Mouse (Mus musculus) liver, embryonic 14.5 days (tissue): Measurements from ENCODE around the gene Gpr82. TPM values are rescaled to one million over a fixed set of nuclear protein-coding genes. Genes with fewer than 3 reads are reported as not detected.

Experiments
- ATAC-seq: fragments of 200-750 bp; cut with Nextera tagmentation; 2 replicates; pipeline ENCODE4 v1.8.0; 2017; ENCODE audit warnings: moderate number of reproducible peaks, mild to moderate bottlenecking, moderate library complexity; ENCODE audit not compliant: insufficient read depth
- DNase-seq, 3 experiments: peaks; one replicate each; pipeline ENCODE4 v3.0.0-alpha.2; 2012 to 2013; ENCODE audit warnings: low read depth in 3 of 3, low spot score in 3 of 3
- H3K27ac ChIP-seq: fragments of 300-500 bp; sonication (generic); 2 replicates; pipeline ENCODE4 v1.5.1; 2014; ENCODE audit warnings: moderate library complexity, mild to moderate bottlenecking, control low read depth, inconsistent platforms
- H3K27me3 ChIP-seq: fragments of 300-500 bp; sonication (generic); 2 replicates; pipeline ENCODE4 v1.6.1; 2014; ENCODE audit warnings: mild to moderate bottlenecking, low read length, moderate library complexity; ENCODE audit not compliant: control insufficient read depth, insufficient read depth
- H3K36me3 ChIP-seq: fragments of 300-500 bp; sonication (generic); replicated peaks from 2 replicates; pipeline ENCODE4 v1.6.1; 2014; ENCODE audit warnings: low read depth; ENCODE audit not compliant: control insufficient read depth, insufficient read depth
- H3K4me1 ChIP-seq, 2 experiments: fragments of 200-500 bp in 1 of 2; fragments of 300-500 bp in 1 of 2; sonication (generic) in 1 of 2; replicated peaks; 2 replicates each; pipeline ENCODE4 v1.6.1; 2012 to 2014; ENCODE audit warnings: antibody characterized with exemption in 1 of 2, inconsistent platforms in 1 of 2, low read length in 1 of 2; ENCODE audit not compliant: control insufficient read depth in 2 of 2, insufficient read depth in 2 of 2
- H3K4me2 ChIP-seq: fragments of 300-500 bp; sonication (generic); 2 replicates; pipeline ENCODE4 v1.6.1; 2014; ENCODE audit warnings: low read depth, mild to moderate bottlenecking, control low read depth, moderate library complexity
- H3K4me3 ChIP-seq, 2 experiments: fragments of 200-500 bp in 1 of 2; fragments of 300-500 bp in 1 of 2; sonication (generic) in 1 of 2; 2 replicates each; pipeline ENCODE4 v1.5.1; 2012 to 2014; ENCODE audit warnings: low read depth in 2 of 2, low read length in 2 of 2, mild to moderate bottlenecking in 2 of 2, control low read depth in 1 of 2, inconsistent platforms in 1 of 2, moderate library complexity in 1 of 2; ENCODE audit not compliant: insufficient read depth in 1 of 2
- H3K9ac ChIP-seq: fragments of 300-500 bp; sonication (generic); replicated peaks from 2 replicates; pipeline ENCODE4 v1.6.1; 2014; ENCODE audit warnings: mild to moderate bottlenecking, control low read depth, moderate library complexity
- H3K9me3 ChIP-seq: fragments of 300-500 bp; sonication (generic); 2 replicates; pipeline ENCODE4 v1.6.1; 2016; ENCODE audit warnings: low read length, mixed read lengths; ENCODE audit not compliant: control insufficient read depth
- CTCF ChIP-seq: IDR thresholded peaks from 2 replicates; pipeline ENCODE4 v1.5.1; 2016; ENCODE audit warnings: antibody characterized with exemption, low read depth, control low read depth
- EP300 ChIP-seq: IDR thresholded peaks from 2 replicates; pipeline ENCODE4 v1.6.1; 2016; ENCODE audit warnings: antibody characterized with exemption, low read depth
- WGBS: fragments of 180-500 bp; shearing (Covaris S2); extraction: QIAGEN DNeasy Blood & Tissue Kit; methylation state at CpG from one replicate; pipeline ENCODE4 v1.1.7; 2014; ENCODE audit not compliant: insufficient replicate concordance; 5-methylcytosine and 5-hydroxymethylcytosine counted together
- polyA plus RNA-seq, 2 experiments: library from polyadenylated mRNA; depleted of rRNA in 1 of 2; stranded (reverse) in 1 of 2; unstranded in 1 of 2; fragments of >200 nt; fragmentation: Nextera tagmentation in 1 of 2; extraction: Ambion mirVana in 1 of 2; gene quantifications; 2 replicates each; pipeline versions ENCODE4 v1.2.1 to v1.2.3; 2012 to 2014

Gpr82 gene
- polyA plus RNA-seq (2012; rRNA removed) (not detected in 2 replicates), polyA plus RNA-seq (2014; fragmentation: Nextera tagmentation; extraction: Ambion mirVana) (not detected in 2 replicates)

DNA sequence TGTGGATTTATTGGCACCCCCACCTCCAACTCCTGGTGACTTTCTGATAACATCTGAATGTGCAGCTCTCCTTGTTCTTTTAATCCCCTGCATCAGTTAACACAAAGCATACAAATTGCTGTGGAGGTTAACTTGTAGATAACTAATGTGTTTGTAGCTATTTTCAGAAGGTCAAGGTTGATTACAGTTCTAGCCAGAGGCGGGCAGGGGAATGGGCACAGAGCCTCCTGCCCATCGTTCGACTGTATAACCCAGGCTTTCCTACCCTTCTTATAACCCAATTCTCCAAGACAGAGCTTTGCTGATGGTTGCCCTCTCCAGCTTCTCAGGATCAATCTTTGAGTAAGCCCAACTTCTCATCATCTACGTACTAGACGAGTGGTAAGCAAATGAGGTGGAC lies at the start of gene Gpr82:
TSS of gene Gpr82 (plus strand) at position 301 of the 400 bp plus-strand sequence.
- Histone ChIP-seq H3K9me3 (no peaks in the 10 kb centered on the region), H3K4me1 (peaks cover 0 to 6% of the 10 kb centered on the region in 2 experiments; a peak in 2 of 4 replicates), H3K36me3 (no peaks in the 10 kb centered on the region), H3K4me2 (no peak within 1 kb of the TSS), H3K27me3 (no peaks in the 10 kb centered on the region), H3K9ac (no peak within 1 kb of the TSS), H3K27ac (no peak within 1 kb of the TSS), H3K4me3 (no peak within 1 kb of the TSS)
- no peak for DNase-seq
- no peak for TF ChIP-seq EP300
- TF ChIP-seq CTCF, result no peak
- WGBS, result 71% methylated on average over 5 of the region's 5 CpGs
- ATAC-seq, result no peak

DNA sequence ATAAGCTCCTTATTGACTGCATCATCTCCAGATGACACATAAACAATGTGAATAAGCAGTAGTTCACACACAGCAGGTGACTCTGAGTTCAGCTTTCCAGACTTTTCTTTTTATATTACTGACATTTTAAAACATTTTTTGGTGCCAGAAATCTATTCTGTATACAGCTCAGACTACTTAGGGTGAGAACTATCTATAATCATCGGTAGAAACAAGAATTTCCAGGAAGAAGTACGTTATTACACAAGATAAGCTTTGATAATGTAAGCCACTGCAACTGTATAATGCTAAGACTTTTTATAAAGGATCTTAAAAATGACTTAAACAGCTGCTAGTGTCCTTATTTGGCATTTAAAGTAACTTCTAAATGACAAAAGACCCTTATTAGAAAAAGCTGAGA lies 49.0 kb upstream of the Gpr82 start:
- no peak overlapping the region for H3K4me3 ChIP-seq
- no peak for ATAC-seq
- 31% methylated on average over 2 of the region's 2 CpGs for WGBS
- H3K36me3 ChIP-seq, result no peaks in the 10 kb centered on the region
- no peak overlapping the region for H3K4me2 ChIP-seq
- no peaks in the 10 kb centered on the region for H3K27me3 ChIP-seq
- H3K4me1 ChIP-seq, result no peaks in the 10 kb centered on the region
- no peak for DNase-seq
- no peak overlapping the region for H3K27ac ChIP-seq
- H3K9ac ChIP-seq, result no peak overlapping the region
- no peaks in the 10 kb centered on the region for H3K9me3 ChIP-seq
- TF ChIP-seq EP300 (no peak), CTCF (no peak)

DNA sequence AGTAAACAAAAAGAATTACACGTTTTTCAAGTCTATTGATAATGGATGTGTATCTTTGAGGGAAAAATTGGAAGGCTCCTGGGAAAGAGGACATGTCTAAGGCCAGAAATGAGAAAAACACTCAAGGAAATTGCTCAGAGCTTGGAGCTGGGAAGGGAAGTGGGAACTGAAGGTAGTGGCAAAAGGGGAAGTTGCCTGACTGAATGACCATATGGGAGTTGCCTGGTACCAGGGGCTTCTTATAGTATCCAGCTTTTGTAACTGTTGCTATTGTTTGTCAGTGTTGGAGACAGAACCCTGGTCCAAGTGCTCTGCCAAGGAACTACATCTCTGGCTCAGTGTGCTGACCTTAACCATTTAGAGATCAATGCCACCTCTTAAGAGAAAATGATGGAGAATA lies 44.4 kb upstream of the Gpr82 start:
- H3K4me1 ChIP-seq, result no peaks in the 10 kb centered on the region
- no peaks in the 10 kb centered on the region for H3K36me3 ChIP-seq
- no peak overlapping the region for H3K27ac ChIP-seq
- no peak overlapping the region for H3K4me2 ChIP-seq
- no peaks in the 10 kb centered on the region for H3K27me3 ChIP-seq
- no peak for ATAC-seq
- no peak overlapping the region for H3K9ac ChIP-seq
- no peaks in the 10 kb centered on the region for H3K9me3 ChIP-seq
- TF ChIP-seq EP300 (no peak), CTCF (no peak)
- WGBS, result 25% methylated on average over 1 of the region's 1 CpGs
- no peak overlapping the region for H3K4me3 ChIP-seq
- no peak for DNase-seq

DNA sequence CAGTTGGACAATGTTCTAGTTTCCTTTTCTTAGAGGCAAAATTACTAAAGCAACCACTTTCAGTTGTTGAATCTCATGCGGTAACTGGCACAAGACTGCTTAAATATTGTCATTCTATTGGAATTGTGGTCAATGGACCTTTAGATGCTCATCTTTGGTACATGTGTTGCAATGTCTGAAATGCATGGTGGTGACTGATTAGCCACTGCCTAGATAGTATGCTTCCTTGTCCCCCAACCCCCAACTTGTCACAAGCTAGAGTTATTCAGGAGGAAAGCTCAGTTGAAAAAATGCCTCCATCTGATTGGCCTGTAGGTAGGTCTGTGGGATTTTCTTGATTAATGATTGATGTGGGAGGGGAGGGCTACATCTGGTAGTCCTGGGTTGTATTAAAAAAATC lies 43.9 kb upstream of the Gpr82 start:
- H3K9ac ChIP-seq, result no peak overlapping the region
- H3K4me3 ChIP-seq, result no peak overlapping the region
- no peak for ATAC-seq
- no peaks in the 10 kb centered on the region for H3K9me3 ChIP-seq
- H3K36me3 ChIP-seq, result no peaks in the 10 kb centered on the region
- H3K4me1 ChIP-seq, result no peaks in the 10 kb centered on the region
- no peak for DNase-seq
- H3K27me3 ChIP-seq, result no peaks in the 10 kb centered on the region
- TF ChIP-seq EP300, result no peak
- no peak for TF ChIP-seq CTCF
- 50% methylated on average over 1 of the region's 1 CpGs for WGBS
- H3K4me2 ChIP-seq, result no peak overlapping the region
- H3K27ac ChIP-seq, result no peak overlapping the region

DNA sequence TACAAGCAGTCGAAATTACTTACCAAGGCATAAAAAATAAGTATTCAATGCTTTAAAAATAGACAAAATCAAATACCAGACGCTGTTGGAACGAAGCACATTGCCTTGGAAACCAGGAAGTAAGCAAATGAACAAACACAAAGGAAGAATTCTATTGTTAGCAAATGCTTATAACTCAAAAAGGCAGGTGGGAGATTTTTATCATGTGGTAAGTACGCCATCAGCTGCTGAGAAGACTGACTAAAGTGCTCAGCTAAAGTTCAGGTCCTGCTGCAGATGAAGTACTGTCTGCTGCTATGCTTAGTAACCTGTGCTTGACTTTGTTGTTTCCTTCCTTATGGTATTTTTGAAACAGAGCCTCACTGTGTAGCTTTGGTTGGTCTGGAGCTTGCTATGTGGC lies 42.7 kb upstream of the Gpr82 start:
- DNase-seq, result no peak
- Histone ChIP-seq H3K36me3 (no peaks in the 10 kb centered on the region), H3K27ac (no peak overlapping the region), H3K9ac (no peak overlapping the region), H3K9me3 (no peaks in the 10 kb centered on the region), H3K4me2 (no peak overlapping the region), H3K4me1 (no peaks in the 10 kb centered on the region), H3K27me3 (no peaks in the 10 kb centered on the region), H3K4me3 (no peak overlapping the region)
- TF ChIP-seq EP300 (no peak), CTCF (no peak)
- no peak for ATAC-seq
- 62% methylated on average over 4 of the region's 4 CpGs for WGBS
